Mouse (Mus musculus) erythroblast, embryonic 14.5 days (primary cell): ENCODE measurements around the gene Zc3h12c. TPM values are rescaled to one million over a fixed set of nuclear protein-coding genes. Genes with fewer than 3 reads are reported as not detected.
"Not testable (repeated sequence)": the region's sequence is repeated elsewhere in the genome, so short reads cannot be mapped to it uniquely, and the experiment has no call there.

ENCODE experiments used
- H3K27me3 ChIP-seq: 2 replicates; pipeline ENCODE4 v1.6.1; 2012; ENCODE audit warnings: inconsistent platforms; ENCODE audit not compliant: control insufficient read depth
- H3K36me3 ChIP-seq: 2 replicates; pipeline ENCODE4 v1.6.1; 2012; ENCODE audit warnings: mild to moderate bottlenecking, inconsistent platforms; ENCODE audit not compliant: control insufficient read depth
- H3K4me1 ChIP-seq: 2 replicates; pipeline ENCODE4 v1.6.1; 2012; ENCODE audit warnings: inconsistent platforms; ENCODE audit not compliant: control insufficient read depth
- H3K4me3 ChIP-seq: replicated peaks from 2 replicates; pipeline ENCODE3; 2012; ENCODE audit warnings: moderate library complexity, mild to moderate bottlenecking, inconsistent platforms
- H3K9me3 ChIP-seq: 2 replicates; pipeline ENCODE4 v1.6.1; 2012; ENCODE audit warnings: low read length, inconsistent platforms, mixed read lengths; ENCODE audit not compliant: control insufficient read depth
- GATA1 ChIP-seq: IDR thresholded peaks from 2 replicates; pipeline ENCODE4 v1.6.1; 2012; ENCODE audit warnings: low read length, inconsistent platforms, mixed read lengths
- TAL1 ChIP-seq: IDR thresholded peaks from 3 replicates; pipeline ENCODE4 v1.6.1; 2012; ENCODE audit warnings: low read length, inconsistent platforms, mixed read lengths
- polyA plus RNA-seq: library from polyadenylated mRNA; stranded (reverse); fragments of >175 nt; gene quantifications from 2 replicates; pipeline ENCODE4 v1.2.3, GENCODE M21; 2012

Gene Zc3h12c
- polyA plus RNA-seq, 1 experiment, result not detected

DNA sequence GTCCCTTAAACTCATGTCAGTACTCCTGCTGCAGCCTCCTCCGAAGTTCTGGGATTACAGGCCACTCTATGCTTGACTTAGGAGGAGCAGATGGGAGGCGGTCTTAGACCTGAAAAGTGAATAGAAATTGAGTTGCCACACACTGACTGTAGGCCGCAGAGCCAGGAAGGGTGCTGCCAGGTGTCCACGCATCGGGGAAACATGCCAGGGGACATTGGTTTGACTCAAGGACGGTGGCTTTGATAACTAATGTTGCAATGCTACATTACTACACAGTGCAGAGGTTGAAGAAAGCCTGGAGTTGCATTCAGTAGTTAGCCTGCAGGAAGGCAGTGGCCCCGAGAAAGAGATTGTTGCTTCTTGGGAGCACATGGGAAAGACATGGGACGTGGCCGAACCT lies 76.6 kb downstream of the Zc3h12c start:
- Histone ChIP-seq H3K9me3 (no peaks in the 10 kb centered on the region), H3K4me1 (peaks cover 2% of the 10 kb centered on the region; the same call in 1 of the 2 replicates), H3K36me3 (peaks cover 55% of the 10 kb centered on the region), H3K27me3 (no peaks in the 10 kb centered on the region), H3K4me3 (no peak overlapping the region)
- TF ChIP-seq GATA1 (no peak), TAL1 (no peak)

DNA sequence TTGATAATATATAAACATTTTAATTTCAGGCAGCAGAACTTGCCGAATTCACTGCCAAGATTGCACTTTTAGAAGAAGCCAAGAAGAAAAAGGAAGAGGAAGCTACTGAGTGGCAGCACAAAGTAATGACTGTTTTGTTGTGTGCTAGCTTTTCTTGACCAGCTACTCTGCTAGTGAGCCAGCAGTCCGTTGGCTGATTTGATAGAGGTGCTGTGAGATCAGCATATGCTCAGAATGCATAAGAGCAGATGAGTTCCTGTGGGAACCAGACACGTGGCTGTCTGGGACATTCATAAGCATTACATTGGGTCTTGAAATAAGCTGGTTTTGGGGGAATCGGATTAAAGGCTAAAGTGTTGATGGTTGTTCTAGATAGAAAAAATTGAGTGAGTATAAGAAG lies 86.0 kb downstream of the Zc3h12c start:
- TF ChIP-seq TAL1 (no peak), GATA1 (no peak)
- Histone ChIP-seq H3K9me3 (no peaks in the 10 kb centered on the region), H3K36me3 (peaks cover 81% of the 10 kb centered on the region), H3K4me1 (no peaks in the 10 kb centered on the region), H3K4me3 (no peak overlapping the region), H3K27me3 (no peaks in the 10 kb centered on the region)

DNA sequence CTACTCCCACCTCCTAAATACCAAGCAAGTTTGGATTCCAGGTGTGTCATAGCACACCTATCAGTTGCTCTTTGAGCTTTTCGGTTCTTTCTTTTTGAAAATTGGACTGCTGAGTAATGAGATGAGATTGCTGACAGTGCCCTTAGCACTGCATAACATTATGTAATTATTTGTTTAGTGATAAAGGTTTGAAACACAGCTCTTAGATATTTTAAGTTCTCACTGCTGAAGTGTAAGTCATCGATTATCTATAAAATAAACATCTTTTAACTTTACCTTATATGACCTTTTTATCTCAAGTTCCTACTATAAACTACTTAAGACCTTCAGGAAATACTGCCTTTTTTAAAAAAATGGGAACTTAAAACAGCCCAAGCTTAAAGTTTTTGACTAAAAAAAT lies 86.4 kb downstream of the Zc3h12c start:
- H3K9me3 ChIP-seq, result no peaks in the 10 kb centered on the region

DNA sequence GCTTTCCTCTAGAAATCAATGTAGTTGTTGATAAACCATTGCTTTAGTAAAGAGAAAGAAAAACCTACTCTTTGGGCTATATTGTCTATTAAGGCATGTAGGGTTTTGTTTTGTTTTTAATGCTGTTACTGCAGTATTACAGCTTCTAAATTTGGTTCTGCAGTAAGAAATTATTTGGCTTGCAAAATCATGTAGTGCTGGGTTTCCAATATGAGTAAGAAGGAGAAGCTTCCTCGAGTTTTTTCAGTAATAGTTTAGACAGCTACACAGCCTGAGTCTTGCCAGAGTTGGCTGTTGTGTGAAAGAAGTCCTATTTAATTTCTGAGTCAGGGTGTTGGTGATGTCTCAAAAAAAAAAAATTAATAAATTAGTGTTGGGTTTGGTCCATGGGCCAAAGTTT lies 90.7 kb downstream of the Zc3h12c start:
- H3K4me3 ChIP-seq, result no peak overlapping the region
- H3K27me3 ChIP-seq, result no peaks in the 10 kb centered on the region
- no peak for TF ChIP-seq GATA1
- no peak for TF ChIP-seq TAL1
- no peaks in the 10 kb centered on the region for H3K9me3 ChIP-seq
- peaks cover 84% of the 10 kb centered on the region for H3K36me3 ChIP-seq
- H3K4me1 ChIP-seq, result no peaks in the 10 kb centered on the region

More for the DNA sequence above, 86.4 kb downstream of the Zc3h12c start:
- no peaks in the 10 kb centered on the region for H3K4me1 ChIP-seq
- TF ChIP-seq TAL1 (no peak), GATA1 (no peak)
- H3K4me3 ChIP-seq, result no peak overlapping the region
- peaks cover 81% of the 10 kb centered on the region for H3K36me3 ChIP-seq
- H3K27me3 ChIP-seq, result no peaks in the 10 kb centered on the region

DNA sequence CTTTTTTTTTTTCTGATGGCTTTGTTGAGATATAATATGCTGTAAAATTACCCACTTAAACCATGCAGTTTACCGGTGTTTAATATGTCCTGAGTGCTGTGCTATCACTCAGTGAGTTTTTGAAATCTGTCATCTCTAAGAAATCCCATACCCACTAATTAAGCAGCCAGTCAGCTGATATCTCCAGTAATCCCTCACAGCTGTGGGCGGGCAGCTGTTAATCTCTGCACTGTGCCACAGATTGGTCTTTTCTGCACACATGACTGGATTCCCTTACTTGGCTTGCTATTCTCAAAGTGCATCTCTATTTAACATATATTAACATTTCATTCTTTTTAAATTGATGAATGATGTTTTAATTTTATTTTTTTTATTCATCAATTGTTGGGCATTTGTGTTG lies 92.3 kb downstream of the Zc3h12c start:
- H3K9me3 ChIP-seq, result no peaks in the 10 kb centered on the region
- TF ChIP-seq GATA1 (no peak), TAL1 (no peak)
- no peak overlapping the region for H3K4me3 ChIP-seq
- no peaks in the 10 kb centered on the region for H3K4me1 ChIP-seq
- H3K36me3 ChIP-seq, result peaks cover 82% of the 10 kb centered on the region
- no peaks in the 10 kb centered on the region for H3K27me3 ChIP-seq

DNA sequence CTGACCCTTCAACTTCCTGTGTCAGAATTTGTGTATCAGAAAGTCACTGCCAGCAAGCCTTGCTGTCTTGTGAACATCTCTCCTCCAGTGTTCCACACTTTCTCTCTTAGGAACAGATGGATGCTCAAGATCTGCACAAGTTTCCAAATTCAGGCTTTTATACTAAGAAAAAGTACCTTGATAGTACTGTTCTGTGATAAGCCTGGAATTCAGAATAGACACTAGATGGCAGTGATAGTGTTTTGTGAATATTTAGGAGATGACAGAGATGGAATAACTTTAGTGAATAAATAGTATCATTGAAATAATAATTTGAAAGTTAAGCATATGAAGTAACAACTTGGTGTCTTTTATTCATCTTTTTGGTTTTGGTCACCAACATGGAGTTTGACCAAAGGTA lies 96.2 kb downstream of the Zc3h12c start:
- no peak for TF ChIP-seq GATA1
- no peak for TF ChIP-seq TAL1
- peaks cover 86% of the 10 kb centered on the region for H3K36me3 ChIP-seq
- no peaks in the 10 kb centered on the region for H3K27me3 ChIP-seq
- no peak overlapping the region for H3K4me3 ChIP-seq
- no peaks in the 10 kb centered on the region for H3K4me1 ChIP-seq
- H3K9me3 ChIP-seq, result no peaks in the 10 kb centered on the region

DNA sequence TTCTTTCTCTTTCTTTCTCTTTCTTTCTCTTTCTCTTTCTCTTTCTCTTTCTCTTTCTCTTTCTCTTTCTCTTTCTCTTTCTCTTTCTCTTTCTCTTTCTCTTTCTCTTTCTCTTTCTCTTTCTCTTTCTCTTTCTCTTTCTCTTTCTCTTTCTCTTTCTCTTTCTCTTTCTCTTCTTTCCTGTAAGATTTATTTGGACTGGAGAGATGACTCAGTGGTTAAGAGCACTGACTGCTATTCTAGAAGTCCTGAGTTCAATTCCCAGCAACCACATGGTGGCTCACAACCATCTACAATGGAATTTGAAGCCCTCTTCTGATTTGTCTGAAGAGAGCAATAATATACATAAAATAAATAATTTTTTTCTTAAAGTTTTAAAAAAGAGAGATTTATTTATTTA lies 97.0 kb downstream of the Zc3h12c start:
- H3K4me1 ChIP-seq, H3K27me3 ChIP-seq, H3K9me3 ChIP-seq, H3K4me3 ChIP-seq: not testable (repeated sequence)
- H3K36me3 ChIP-seq, result peaks cover 86% of the 10 kb centered on the region

DNA sequence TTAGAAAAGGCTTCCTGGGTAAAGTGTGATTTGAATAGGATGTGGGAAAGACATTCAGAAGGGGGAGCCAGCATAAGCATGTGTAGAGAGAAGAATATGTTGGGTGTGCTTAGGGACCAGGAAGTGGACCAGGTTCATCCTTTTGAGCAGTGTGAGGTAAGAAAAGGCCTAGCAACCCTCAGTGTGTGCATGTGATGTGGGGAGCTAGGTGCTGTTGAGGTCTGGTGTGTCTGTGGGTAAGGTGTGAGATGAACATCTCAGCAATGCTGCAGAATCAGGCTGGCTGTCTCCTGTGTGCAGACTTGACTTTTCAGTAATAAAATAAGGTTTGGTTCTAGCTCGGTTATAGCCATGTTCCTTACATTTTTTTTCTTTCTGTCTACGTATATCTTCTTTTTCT lies 98.3 kb downstream of the Zc3h12c start:
- no peak overlapping the region for H3K4me3 ChIP-seq

More for the DNA sequence above, 98.3 kb downstream of the Zc3h12c start:
- no peaks in the 10 kb centered on the region for H3K27me3 ChIP-seq
- no peaks in the 10 kb centered on the region for H3K9me3 ChIP-seq
- H3K36me3 ChIP-seq, result peaks cover 88% of the 10 kb centered on the region
- H3K4me1 ChIP-seq, result no peaks in the 10 kb centered on the region
- TF ChIP-seq GATA1 (no peak), TAL1 (no peak)

Other genes starting within 250 kb of the Zc3h12c start
- 0.21 and 0.72 TPM in 2 replicates for gene Fdx1, start 205.0 kb downstream of the Zc3h12c start, polyA plus RNA-seq
- gene Rdx, start 121.4 kb downstream of the Zc3h12c start, polyA plus RNA-seq, result 2.2 and 2.4 TPM in 2 replicates